Mouse (Mus musculus) E14TG2a.4 (cell line): Measurements from ENCODE around the gene Gm43064.

Experiments
- H3K27me3 ChIP-seq: 2 replicates; pipeline ENCODE4 v1.6.1; 2014; ENCODE audit warnings: low read length, control low read depth; ENCODE audit not compliant: insufficient read depth
- H3K36me3 ChIP-seq: 2 replicates; pipeline ENCODE4 v1.6.1; 2014; ENCODE audit warnings: low read length, control low read depth; ENCODE audit not compliant: insufficient read depth
- H3K4me1 ChIP-seq: replicated peaks from 2 replicates; pipeline ENCODE4 v1.6.1; 2014; ENCODE audit warnings: low read depth, low read length, control low read depth
- H3K4me3 ChIP-seq: replicated peaks from 2 replicates; pipeline ENCODE4 v1.5.1; 2014; ENCODE audit warnings: mild to moderate bottlenecking, low read length
- H3K9me3 ChIP-seq: 2 replicates; pipeline ENCODE4 v1.6.1; 2014; ENCODE audit warnings: low read length, control low read depth
- CTCF ChIP-seq: conservative IDR thresholded peaks from 2 replicates; pipeline ENCODE4 v1.5.1; 2014; ENCODE audit warnings: low read length
- NANOG ChIP-seq: IDR thresholded peaks from 2 replicates; pipeline ENCODE4 v1.6.1; 2014; ENCODE audit warnings: borderline replicate concordance, low read length, mixed read lengths
- POU5F1 ChIP-seq: IDR thresholded peaks from 2 replicates; pipeline ENCODE4 v1.6.1; 2014; ENCODE audit warnings: low read length, borderline replicate concordance

Gm43064 gene

GRCm38 (mm10) chr3:103872663-103873098 is 63.3 kb downstream of the Gm43064 start:
- TF ChIP-seq POU5F1 (no peak), NANOG (no peak), CTCF (no peak)
- Histone ChIP-seq H3K9me3 (no peaks in the 10 kb centered on the region), H3K27me3 (0 out of 2 replicates have a peak, but pooled peaks cover 4% of the 10 kb centered on the region), H3K36me3 (no peaks in the 10 kb centered on the region), H3K4me3 (no peak overlapping the region), H3K4me1 (no peaks in the 10 kb centered on the region)

- H3K4me3 ChIP-seq, result no peak overlapping the region
- H3K4me1 ChIP-seq, result no peaks in the 10 kb centered on the region
- H3K36me3 ChIP-seq, result no peaks in the 10 kb centered on the region
- no peak for TF ChIP-seq NANOG
- TF ChIP-seq POU5F1, result no peak
- TF ChIP-seq CTCF, result no peak
- H3K27me3 ChIP-seq, result 0 out of 2 replicates have a peak, but pooled peaks cover 4% of the 10 kb centered on the region
- H3K9me3 ChIP-seq, result no peaks in the 10 kb centered on the region
Measured at GRCm38 (mm10) chr3:103874329-103874728, 65.0 kb downstream of the Gm43064 start.

GRCm38 (mm10) chr3:103885946-103886345 is 76.6 kb downstream of the Gm43064 start:
- no peak for TF ChIP-seq CTCF
- TF ChIP-seq NANOG, result no peak
- no peak for TF ChIP-seq POU5F1
- Histone ChIP-seq H3K27me3 (no peaks in the 10 kb centered on the region), H3K36me3 (no peaks in the 10 kb centered on the region), H3K9me3 (no peaks in the 10 kb centered on the region), H3K4me1 (peaks cover 13% of the 10 kb centered on the region; the same call in 1 of the 2 replicates), H3K4me3 (no peak overlapping the region)

- Histone ChIP-seq H3K4me1 (peaks cover 12% of the 10 kb centered on the region; the same call in 1 of the 2 replicates), H3K9me3 (no peaks in the 10 kb centered on the region), H3K4me3 (no peak overlapping the region), H3K27me3 (no peaks in the 10 kb centered on the region), H3K36me3 (no peaks in the 10 kb centered on the region)
- TF ChIP-seq POU5F1 (no peak), NANOG (no peak), CTCF (peak; percentile 53)
Measured at GRCm38 (mm10) chr3:103887581-103887980, 78.2 kb downstream of the Gm43064 start.
